Mouse (Mus musculus): ENCODE data around the gene Vnn3. TPM values are rescaled to one million over a fixed set of nuclear protein-coding genes. Genes with fewer than 3 reads are reported as not detected.

The Vnn3 gene
- not detected for total RNA-seq (2023)

DNA sequence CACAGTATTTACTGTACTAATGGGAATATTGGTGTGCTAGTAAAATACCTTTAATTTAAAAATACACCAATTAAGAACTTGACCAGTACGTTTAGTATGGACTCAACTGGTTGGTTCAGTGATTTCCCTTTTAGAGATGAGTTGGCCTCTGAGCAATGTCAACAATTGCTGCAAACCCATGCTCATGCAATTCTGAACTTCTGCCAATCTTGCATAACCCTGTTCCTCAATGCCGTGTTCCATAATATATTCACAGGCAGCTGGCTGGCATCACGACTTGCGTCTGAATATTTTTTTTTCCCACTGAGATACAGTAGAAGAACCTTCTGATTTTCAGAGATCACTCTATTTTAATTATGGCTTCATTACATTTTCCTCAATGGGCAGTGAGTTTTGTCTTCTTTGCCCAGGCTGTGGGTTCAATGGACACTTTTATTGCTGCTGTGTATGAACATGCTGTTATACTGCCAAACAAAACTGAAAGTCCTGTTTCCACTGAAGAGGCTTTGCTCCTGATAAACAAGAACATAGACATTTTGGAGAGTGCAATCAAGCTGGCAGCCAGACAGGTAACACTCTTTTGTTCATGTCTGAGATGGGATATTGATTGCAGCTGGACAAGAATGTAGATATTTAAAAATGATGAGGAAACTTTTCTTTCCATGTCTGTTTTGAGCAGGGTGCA lies at the start of gene Vnn3:
Gene Vnn3, plus strand, starts transcription at position 235 of the 685 bp plus-strand sequence.

DNA sequence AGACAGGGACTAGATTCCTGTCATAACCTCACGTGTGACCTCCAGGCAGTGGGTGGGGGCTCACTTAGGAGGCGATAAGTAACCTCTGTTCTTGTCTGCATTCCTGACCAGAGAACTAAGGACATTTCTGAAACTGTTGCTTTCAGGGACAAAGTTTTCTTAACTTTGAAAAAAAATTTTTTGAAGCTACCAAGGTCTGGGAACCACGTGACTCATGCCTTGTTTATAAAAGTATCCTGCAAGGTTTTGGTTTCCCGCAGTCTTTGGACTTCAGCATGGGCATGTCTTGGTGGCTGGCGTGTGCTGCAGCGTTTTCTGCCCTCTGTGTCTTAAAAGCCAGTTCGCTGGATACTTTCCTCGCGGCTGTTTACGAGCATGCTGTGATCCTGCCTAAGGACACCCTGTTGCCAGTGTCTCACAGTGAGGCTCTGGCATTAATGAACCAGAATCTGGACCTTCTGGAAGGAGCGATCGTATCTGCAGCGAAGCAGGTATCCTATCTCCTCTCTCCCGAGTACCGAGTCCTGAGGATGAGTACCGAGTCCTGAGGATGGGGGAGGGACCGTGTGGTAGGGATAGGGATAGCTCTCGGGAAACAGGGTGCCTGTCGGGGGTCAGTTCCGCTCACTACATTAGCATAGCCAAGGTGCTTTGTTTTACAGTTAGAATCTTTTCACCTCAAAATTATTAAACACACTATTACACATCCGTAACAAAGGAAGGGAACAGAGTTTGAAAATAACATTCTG lies 43.5 kb downstream of the Vnn3 start, which contains the start of gene Vnn1:
Gene Vnn1, plus strand, starts transcription at position 88 of the 749 bp plus-strand sequence.

Other genes starting within 250 kb of the Vnn3 start
- gene Rps12, start 64.2 kb upstream of the Vnn3 start, total RNA-seq (2023): 1,000 to 10,000 TPM in 1 of 2 experiments, 100 to 1,000 TPM in 1; 994 to 1,362 TPM
- gene Slc18b1, start 54.5 kb upstream of the Vnn3 start, total RNA-seq (2023): under 1 TPM in 1 of 2 experiments, not detected in 1; 0.86 TPM
- not detected for gene Vnn1, start 43.2 kb downstream of the Vnn3 start, total RNA-seq (2023)
- gene Taar1, start 68.9 kb downstream of the Vnn3 start, total RNA-seq (2023): not detected
- gene Taar2, start 87.1 kb downstream of the Vnn3 start, total RNA-seq (2023): not detected
- gene Taar3, start 98.1 kb downstream of the Vnn3 start, total RNA-seq (2023): not detected
- gene Taar4, start 109.0 kb downstream of the Vnn3 start, total RNA-seq (2023): not detected
- not detected for gene Taar5, start 119.2 kb downstream of the Vnn3 start, total RNA-seq (2023)
- not detected for gene Taar6, start 134.2 kb downstream of the Vnn3 start, total RNA-seq (2023)
- not detected for gene Taar7a, start 142.0 kb downstream of the Vnn3 start, total RNA-seq (2023)
- gene Taar7b, start 148.5 kb downstream of the Vnn3 start, total RNA-seq (2023): not detected
- not detected for gene Taar7d, start 175.8 kb downstream of the Vnn3 start, total RNA-seq (2023)
- not detected for gene Taar7e, start 186.2 kb downstream of the Vnn3 start, total RNA-seq (2023)
- not detected for gene Taar7f, start 198.0 kb downstream of the Vnn3 start, total RNA-seq (2023)
- gene Taar8a, start 225.0 kb downstream of the Vnn3 start, total RNA-seq (2023): not detected
- not detected for gene Taar8b, start 240.8 kb downstream of the Vnn3 start, total RNA-seq (2023)

Measured in T-cell, adult 66 days (primary cell).